ENCODE assay signal across 8 mouse cellular contexts in genomic region chr16:42745943-42746675, GRCm38 (mm10).
A peak's percentile ranks its signal among the peaks of the same experiment; 100 is the strongest.
DNase-seq lines count a peak whose midpoint lies in the region; ATAC-seq and TF ChIP-seq lines count a peak whose summit lies in the region.

No protein-coding gene starts in this region.

- ATAC-seq in heart, postnatal 0 days (ENCODE audit: insufficient read depth, low read depth): peak; percentile 36; the same call in 1 of the 2 replicates
- peak; percentile 82 for ATAC-seq in embryonic facial prominence, embryonic 14.5 days (ENCODE audit: low read depth)

- no peak overlapping the region for H3K27ac ChIP-seq in heart, postnatal 0 days (ENCODE audit: low read depth)
- H3K27ac ChIP-seq in heart, adult 2 months: no peak overlapping the region
- H3K27ac ChIP-seq in embryonic facial prominence, embryonic 14.5 days (replicated peaks; ENCODE audit: low read depth, low read length): no peak overlapping the region; the same call in 1 of the 2 replicates
- peak overlapping the region; percentile 72 for H3K27ac ChIP-seq in left cerebral cortex, adult 2 months

- no peaks in the 10 kb centered on the region for H3K79me2 ChIP-seq in heart, adult 2 months (replicated peaks; ENCODE audit: control insufficient read depth, insufficient read depth, low read length)

- H3K4me3 ChIP-seq in heart, postnatal 0 days (ENCODE audit: low read depth, low read length): no peak overlapping the region
- H3K4me3 ChIP-seq in heart, adult 2 months: no peak overlapping the region
- H3K4me3 ChIP-seq in embryonic facial prominence, embryonic 14.5 days (ENCODE audit: low read depth, low read length): no peak overlapping the region
- H3K4me3 ChIP-seq in left cerebral cortex, adult 2 months: no peak overlapping the region

- DNase-seq in heart, postnatal 0 days (ENCODE audit: low spot score): no peak
- no peak for DNase-seq in heart, adult 2 months
- DNase-seq in Muller cell, postnatal 12 days (ENCODE audit: inconsistent ontology term): peak; percentile 3
- DNase-seq in embryonic facial prominence, embryonic 14.5 days (ENCODE audit: low spot score): peak; percentile 55
- peak; percentile 29 to 47 for DNase-seq in left cerebral cortex, adult 2 months (ENCODE audit: extremely low spot score in 1 of 2, low spot score in 2 of 2)
- DNase-seq in yolk sac, embryonic 10.5 days (ENCODE audit: low spot score): peak; percentile 1
- no peak for DNase-seq in thymus, postnatal 10 days (ENCODE audit: low spot score in 2 of 2)
- no peak for DNase-seq in ovary, postnatal 10 days (ENCODE audit: low spot score)

- TF ChIP-seq EP300 in heart, postnatal 0 days (IDR thresholded peaks at IDR 0.05; ENCODE audit: low read depth): no peak
- TF ChIP-seq EP300 in heart, adult 2 months (IDR thresholded peaks at IDR 0.05; ENCODE audit: insufficient read depth, low read depth, low read length): no peak

- no peaks in the 10 kb centered on the region for H3K36me3 ChIP-seq in heart, postnatal 0 days (replicated peaks; ENCODE audit: control insufficient read depth, insufficient read depth, low read length)
- no peaks in the 10 kb centered on the region for H3K36me3 ChIP-seq in heart, adult 2 months (ENCODE audit: control insufficient read depth, insufficient read depth, low read length)
- no peaks in the 10 kb centered on the region for H3K36me3 ChIP-seq in embryonic facial prominence, embryonic 14.5 days (ENCODE audit: control insufficient read depth, insufficient read depth, low read length)

- no peak overlapping the region for H3K9ac ChIP-seq in heart, postnatal 0 days (replicated peaks; ENCODE audit: low read depth, low read length)
- H3K9ac ChIP-seq in heart, adult 2 months (ENCODE audit: low read depth, low read length): no peak overlapping the region
- H3K9ac ChIP-seq in embryonic facial prominence, embryonic 14.5 days (ENCODE audit: low read depth, low read length): 0 out of 2 replicates have a peak overlapping the region, but pooled peaks have one; percentile 14

- no peaks in the 10 kb centered on the region for H3K9me3 ChIP-seq in heart, postnatal 0 days (replicated peaks; ENCODE audit: control insufficient read depth, low read length)
- no peaks in the 10 kb centered on the region for H3K9me3 ChIP-seq in embryonic facial prominence, embryonic 14.5 days (ENCODE audit: control insufficient read depth, low read length)

- intact Hi-C loops in heart, adult 2 months (cut with DNase I): no loop called here
- intact Hi-C loops in left cerebral cortex, adult 2 months (cut with DNase I): loop anchor here (2.0 kb wide), 3 partner anchors 27 to 137 kb away; no protein-coding TSS in a partner anchor

- no peaks in the 10 kb centered on the region for H3K27me3 ChIP-seq in heart, postnatal 0 days (ENCODE audit: control insufficient read depth, insufficient read depth, low read length)
- no peaks in the 10 kb centered on the region for H3K27me3 ChIP-seq in heart, adult 2 months (ENCODE audit: control insufficient read depth, insufficient read depth, low read length)
- no peaks in the 10 kb centered on the region for H3K27me3 ChIP-seq in embryonic facial prominence, embryonic 14.5 days (replicated peaks; ENCODE audit: control insufficient read depth, insufficient read depth, low read length)

- H3K4me1 ChIP-seq in heart, postnatal 0 days (ENCODE audit: control insufficient read depth, insufficient read depth): no peaks in the 10 kb centered on the region
- H3K4me1 ChIP-seq in heart, adult 2 months (ENCODE audit: control insufficient read depth, insufficient read depth, low read length): no peaks in the 10 kb centered on the region
- no peaks in the 10 kb centered on the region for H3K4me1 ChIP-seq in embryonic facial prominence, embryonic 14.5 days (ENCODE audit: control insufficient read depth, insufficient read depth, low read length)

- H3K4me2 ChIP-seq in heart, postnatal 0 days (ENCODE audit: low read depth, low read length): peak overlapping the region; percentile 7; the same call in 1 of the 2 replicates
- peak overlapping the region; percentile 31 for H3K4me2 ChIP-seq in embryonic facial prominence, embryonic 14.5 days (ENCODE audit: low read depth, low read length)

- TF ChIP-seq CTCF in heart, postnatal 0 days (IDR thresholded peaks at IDR 0.05; ENCODE audit: low read depth): no peak
- TF ChIP-seq CTCF in heart, adult 2 months (IDR thresholded peaks at IDR 0.05): no peak
- no peak for TF ChIP-seq CTCF in left cerebral cortex, adult 2 months (IDR thresholded peaks at IDR 0.05)

- 30% methylated on average over 11 of the region's 11 CpGs for WGBS in heart, postnatal 0 days
- 18% methylated on average over 11 of the region's 11 CpGs for WGBS in heart, adult 2 months
- WGBS in embryonic facial prominence, embryonic 14.5 days: 31% methylated on average over 11 of the region's 11 CpGs

- no peak for TF ChIP-seq POLR2A in heart, adult 2 months (IDR thresholded peaks at IDR 0.05; ENCODE audit: insufficient read depth, low read depth, low read length)

Comparison
In these comparisons a context has a peak if more than half of its experiments do, and no peak if none do; other contexts are left out.
1. DNase-seq: peak in Muller cell, postnatal 12 days (single experiment), embryonic facial prominence, embryonic 14.5 days (single experiment), left cerebral cortex, adult 2 months (2 of 2) and yolk sac, embryonic 10.5 days (single experiment); none in heart, postnatal 0 days (single experiment), heart, adult 2 months (0 of 2), thymus, postnatal 10 days (0 of 2) and ovary, postnatal 10 days (single experiment).